Mouse (Mus musculus) ES-E14 (cell line): ENCODE data around the gene Edem3. TPM values are rescaled to one million over a fixed set of nuclear protein-coding genes. Genes with fewer than 3 reads are reported as not detected.

ENCODE experiments used
- DNase-seq: peaks from one replicate; pipeline ENCODE4 v3.0.0-alpha.2; 2013; ENCODE audit warnings: low read depth, low spot score
- H3K27ac ChIP-seq: 2 replicates; pipeline ENCODE4 v1.5.1; 2012; ENCODE audit warnings: low read depth, mild to moderate bottlenecking, low read length, moderate library complexity, mixed read lengths; ENCODE audit not compliant: poor library complexity, insufficient read depth, severe bottlenecking
- H3K36me3 ChIP-seq: 2 replicates; pipeline ENCODE4 v1.6.1; 2012; ENCODE audit warnings: mild to moderate bottlenecking, low read length, moderate library complexity, mixed read lengths; ENCODE audit not compliant: control insufficient read depth, poor library complexity, insufficient read depth, severe bottlenecking
- H3K4me1 ChIP-seq, 2 experiments: fragments of 150-350 bp in 1 of 2; sonication (generic) in 1 of 2; 2 replicates each; pipeline ENCODE4 v1.6.1; 2012; ENCODE audit warnings: low read length in 2 of 2, mild to moderate bottlenecking in 1 of 2, mixed read lengths in 1 of 2; ENCODE audit not compliant: control insufficient read depth in 2 of 2, insufficient read depth in 2 of 2, poor library complexity in 1 of 2
- H3K4me3 ChIP-seq, 2 experiments: fragments of 150-350 bp in 1 of 2; sonication (generic) in 1 of 2; 2 replicates each; pipeline ENCODE4 v1.5.1; 2012; ENCODE audit warnings: low read length in 2 of 2, low read depth in 1 of 2, mild to moderate bottlenecking in 1 of 2, mixed read lengths in 1 of 2; ENCODE audit not compliant: insufficient read depth in 1 of 2, poor library complexity in 1 of 2, severe bottlenecking in 1 of 2
- H3K9ac ChIP-seq: 2 replicates; pipeline ENCODE4 v1.6.1; 2012; ENCODE audit warnings: low read depth, mild to moderate bottlenecking, low read length, mixed read lengths; ENCODE audit not compliant: poor library complexity, insufficient read depth, severe bottlenecking
- H3K9me3 ChIP-seq: fragments of 150-350 bp; sonication (generic); 2 replicates; pipeline ENCODE4 v1.6.1; 2012; ENCODE audit warnings: low read depth, mild to moderate bottlenecking, low read length; ENCODE audit not compliant: control insufficient read depth, insufficient read depth
- CHD2 ChIP-seq: IDR thresholded peaks from 2 replicates; pipeline ENCODE4 v1.6.1; 2014; ENCODE audit warnings: mild to moderate bottlenecking, low read depth, low read length, inconsistent platforms
- HCFC1 ChIP-seq: IDR thresholded peaks from 2 replicates; pipeline ENCODE4 v1.6.1; 2012; ENCODE audit warnings: low read length, inconsistent platforms, borderline replicate concordance; ENCODE audit not compliant: insufficient read depth
- MAFK ChIP-seq: IDR thresholded peaks from 2 replicates; pipeline ENCODE4 v1.6.1; 2014; ENCODE audit warnings: mild to moderate bottlenecking, low read depth, low read length, inconsistent platforms; ENCODE audit not compliant: insufficient read depth
- ZC3H11A ChIP-seq: IDR thresholded peaks from 2 replicates; pipeline ENCODE4 v1.6.1; 2012; ENCODE audit warnings: low read depth, mild to moderate bottlenecking, inconsistent platforms, low read length, borderline replicate concordance
- ZNF384 ChIP-seq: IDR thresholded peaks from 2 replicates; pipeline ENCODE4 v1.6.1; 2012; ENCODE audit warnings: low read depth, low read length, inconsistent platforms
- in situ Hi-C, 2 experiments: fragments of 600-800 bp; cut with MboI; formaldehyde crosslinking; loops; one replicate each; pipeline ENCODE4 v1.15.1; 2025; ENCODE audit warnings: low sequenced_read_pairs in 2 of 2, inconsistent platforms in 1 of 2; ENCODE audit not compliant: unreplicated experiment in 2 of 2
- total RNA-seq: library from RNA; depleted of rRNA; stranded (reverse); fragments of 300-350 nt; gene quantifications from 2 replicates; pipeline ENCODE4 v1.2.3, GENCODE M21; 2012

Gene Edem3
- total RNA-seq, 1 experiment, result 43.4 TPM

GRCm38 (mm10) chr1:151769200-151769913 lies 14.2 kb downstream of the Edem3 start:
- H3K27ac ChIP-seq, result no peak overlapping the region
- H3K4me1 ChIP-seq, result no peaks in the 10 kb centered on the region
- no peak for DNase-seq
- H3K9me3 ChIP-seq, result no peaks in the 10 kb centered on the region
- TF ChIP-seq MAFK (no peak), HCFC1 (no peak)
- no peak overlapping the region for H3K4me3 ChIP-seq
- in situ Hi-C loops, result no loop called here
- no peak overlapping the region for H3K9ac ChIP-seq
- H3K36me3 ChIP-seq, result no peaks in the 10 kb centered on the region

GRCm38 (mm10) chr1:151777616-151778015 lies 22.4 kb downstream of the Edem3 start:
- DNase-seq, result no peak
- Histone ChIP-seq H3K9me3 (no peaks in the 10 kb centered on the region), H3K4me1 (no peaks in the 10 kb centered on the region), H3K9ac (no peak overlapping the region), H3K36me3 (peaks cover 9% of the 10 kb centered on the region; the same call in 1 of the 2 replicates), H3K27ac (no peak overlapping the region), H3K4me3 (no peak overlapping the region)
- TF ChIP-seq MAFK (no peak), ZC3H11A (no peak)
- in situ Hi-C loops, result no loop called here

- Histone ChIP-seq H3K36me3 (peaks cover 9% of the 10 kb centered on the region; the same call in 1 of the 2 replicates), H3K4me3 (no peak overlapping the region), H3K9ac (no peak overlapping the region), H3K27ac (no peak overlapping the region), H3K9me3 (no peaks in the 10 kb centered on the region), H3K4me1 (no peaks in the 10 kb centered on the region)
- in situ Hi-C loops, result no loop called here
- TF ChIP-seq HCFC1 (no peak), ZNF384 (no peak), CHD2 (no peak), MAFK (no peak), ZC3H11A (no peak)
- no peak for DNase-seq
Measured at GRCm38 (mm10) chr1:151778592-151778991, 23.4 kb downstream of the Edem3 start.

- H3K9me3 ChIP-seq, result no peaks in the 10 kb centered on the region
- DNase-seq, result no peak
- no peaks in the 10 kb centered on the region for H3K4me1 ChIP-seq
- no peak overlapping the region for H3K9ac ChIP-seq
- in situ Hi-C loops, result no loop called here
- H3K27ac ChIP-seq, result no peak overlapping the region
- TF ChIP-seq MAFK, result no peak
- peaks cover 9% of the 10 kb centered on the region; the same call in 1 of the 2 replicates for H3K36me3 ChIP-seq
- H3K4me3 ChIP-seq, result no peak overlapping the region
Measured at GRCm38 (mm10) chr1:151779306-151779705, 24.1 kb downstream of the Edem3 start.

- peaks cover 9% of the 10 kb centered on the region; the same call in 1 of the 2 replicates for H3K36me3 ChIP-seq
- in situ Hi-C loops, result no loop called here
- TF ChIP-seq CHD2 (no peak), ZC3H11A (no peak), ZNF384 (no peak), MAFK (no peak), HCFC1 (no peak)
Measured at GRCm38 (mm10) chr1:151781447-151781846, 26.3 kb downstream of the Edem3 start.

More at GRCm38 (mm10) chr1:151781447-151781846, 26.3 kb downstream of the Edem3 start:
- no peak overlapping the region for H3K4me3 ChIP-seq
- no peak overlapping the region for H3K27ac ChIP-seq
- H3K4me1 ChIP-seq, result no peaks in the 10 kb centered on the region
- no peak overlapping the region for H3K9ac ChIP-seq
- no peak for DNase-seq
- no peaks in the 10 kb centered on the region for H3K9me3 ChIP-seq
